Mouse (Mus musculus): ENCODE data around the gene Aass. TPM values are rescaled to one million over a fixed set of nuclear protein-coding genes. Genes with fewer than 3 reads are reported as not detected.
"Not testable (repeated sequence)": the region's sequence is repeated elsewhere in the genome, so short reads cannot be mapped to it uniquely, and the experiment has no call there.

Gene Aass
- polyA plus RNA-seq, 1 experiment from 2014 or later, result 0.57 TPM

DNA sequence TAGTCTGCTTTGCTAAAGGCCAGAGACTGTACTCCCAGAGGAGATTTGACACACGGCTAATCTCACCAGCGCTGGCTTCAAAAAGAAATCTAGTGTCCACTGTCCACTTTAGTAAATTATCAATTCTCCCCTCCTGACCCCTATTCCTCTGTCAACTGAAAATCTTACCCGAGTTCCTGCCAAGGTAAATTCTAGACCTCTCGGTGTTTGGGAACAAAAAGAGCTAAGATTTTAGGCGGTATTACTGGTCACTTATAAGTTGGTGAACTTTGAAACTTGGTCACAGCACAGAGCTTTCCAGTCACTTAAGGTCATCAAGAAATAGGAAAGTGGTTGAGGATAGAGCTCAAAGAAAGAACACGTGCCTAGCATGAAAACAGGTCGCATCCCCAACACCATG lies 6.1 kb downstream of the Aass start:
- H3K27me3 ChIP-seq (ENCODE audit: control insufficient read depth, insufficient read depth, low read length), result no peaks in the 10 kb centered on the region
- H3K4me1 ChIP-seq (ENCODE audit: control insufficient read depth, insufficient read depth, low read length), result no peaks in the 10 kb centered on the region
- 84% methylated on average over 7 of the region's 7 CpGs for WGBS
- no peak for ATAC-seq (ENCODE audit: low FRiP score, low TSS enrichment)
- no peak overlapping the region for H3K27ac ChIP-seq (replicated peaks; ENCODE audit: low read depth, low read length)
- no peaks in the 10 kb centered on the region for H3K9me3 ChIP-seq (ENCODE audit: control insufficient read depth, low read length)
- no peak overlapping the region for H3K4me3 ChIP-seq (replicated peaks; ENCODE audit: low read depth, low read length)
- H3K9ac ChIP-seq (replicated peaks; ENCODE audit: low read length), result no peak overlapping the region
- no peaks in the 10 kb centered on the region for H3K36me3 ChIP-seq (ENCODE audit: control insufficient read depth, insufficient read depth, low read length)
- DNase-seq, result no peak
- no peak overlapping the region for H3K4me2 ChIP-seq (ENCODE audit: low read length)

DNA sequence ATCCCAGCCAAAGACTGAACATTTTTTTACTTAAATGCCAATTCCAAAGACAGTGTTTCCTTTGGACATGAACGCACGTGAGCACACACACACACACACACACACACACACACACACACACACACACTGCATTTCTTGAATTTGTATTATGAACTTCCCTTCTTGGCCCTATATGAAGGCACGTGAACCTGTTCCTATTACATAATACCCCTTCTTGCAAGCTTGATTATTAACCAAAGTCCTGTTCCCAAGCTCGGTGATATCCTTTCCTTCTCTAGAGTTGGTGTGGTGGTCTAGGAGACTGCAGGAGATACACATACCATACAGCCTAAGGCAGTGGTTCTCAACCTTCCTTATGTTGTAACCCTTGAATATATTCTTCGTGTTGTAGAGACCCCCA lies 7.0 kb downstream of the Aass start:
- Histone ChIP-seq H3K36me3 (ENCODE audit: control insufficient read depth, insufficient read depth, low read length) (no peaks in the 10 kb centered on the region), H3K27ac (replicated peaks; ENCODE audit: low read depth, low read length) (no peak overlapping the region), H3K9ac (replicated peaks; ENCODE audit: low read length) (no peak overlapping the region), H3K9me3 (ENCODE audit: control insufficient read depth, low read length) (no peaks in the 10 kb centered on the region), H3K27me3 (ENCODE audit: control insufficient read depth, insufficient read depth, low read length) (no peaks in the 10 kb centered on the region), H3K4me1 (ENCODE audit: control insufficient read depth, insufficient read depth, low read length) (no peaks in the 10 kb centered on the region), H3K4me3 (replicated peaks; ENCODE audit: low read depth, low read length) (no peak overlapping the region), H3K4me2 (ENCODE audit: low read length) (no peak overlapping the region)
- no peak for DNase-seq
- 96% methylated on average over 5 of the region's 5 CpGs for WGBS
- ATAC-seq (ENCODE audit: low FRiP score, low TSS enrichment), result no peak

DNA sequence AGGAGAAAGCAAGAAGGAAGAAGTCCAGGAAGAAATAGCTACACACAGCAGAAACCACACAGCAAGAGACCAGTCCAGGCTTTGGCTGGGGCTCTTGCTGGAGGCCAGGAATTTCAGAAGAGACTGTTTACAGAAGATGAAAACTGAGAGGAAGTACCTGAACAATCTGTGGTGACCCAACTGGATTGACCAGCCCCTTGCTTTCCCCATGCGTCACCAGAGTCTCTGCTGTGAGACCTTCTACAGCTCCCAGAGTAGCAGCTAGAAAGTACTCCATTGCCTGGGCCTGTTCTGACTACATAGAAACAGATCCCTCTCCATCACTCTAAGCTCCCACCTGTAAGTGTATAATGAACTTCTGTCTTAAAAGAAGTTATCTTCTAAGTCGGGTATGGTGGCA lies 8.0 kb downstream of the Aass start:
- ATAC-seq (ENCODE audit: low FRiP score, low TSS enrichment) (no peak), DNase-seq (no peak)
- 77% methylated on average over 2 of the region's 2 CpGs for WGBS
- Histone ChIP-seq H3K36me3 (ENCODE audit: control insufficient read depth, insufficient read depth, low read length) (no peaks in the 10 kb centered on the region), H3K9ac (replicated peaks; ENCODE audit: low read length) (no peak overlapping the region), H3K4me3 (replicated peaks; ENCODE audit: low read depth, low read length) (no peak overlapping the region), H3K4me1 (ENCODE audit: control insufficient read depth, insufficient read depth, low read length) (no peaks in the 10 kb centered on the region), H3K4me2 (ENCODE audit: low read length) (no peak overlapping the region), H3K9me3 (ENCODE audit: control insufficient read depth, low read length) (no peaks in the 10 kb centered on the region), H3K27me3 (ENCODE audit: control insufficient read depth, insufficient read depth, low read length) (no peaks in the 10 kb centered on the region), H3K27ac (replicated peaks; ENCODE audit: low read depth, low read length) (no peak overlapping the region)

DNA sequence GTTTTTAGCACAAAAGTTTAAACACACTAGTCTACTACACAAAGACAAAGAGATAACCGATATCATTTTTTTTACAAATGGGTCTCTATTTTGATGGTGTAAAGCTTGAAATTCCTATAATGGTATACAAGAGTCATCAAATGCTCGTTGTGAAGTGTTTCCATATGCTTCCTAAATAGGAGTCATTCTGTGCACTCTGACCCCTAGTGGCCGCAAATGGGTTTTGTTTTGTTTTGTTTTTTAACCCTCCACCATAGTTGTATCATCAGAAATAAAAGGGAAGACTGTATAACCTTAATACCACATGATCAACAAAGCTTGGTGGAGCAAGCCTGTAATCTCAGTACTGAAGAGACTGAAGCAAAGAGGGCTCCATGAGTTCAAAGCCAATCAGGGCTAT lies 9.9 kb downstream of the Aass start:
- no peaks in the 10 kb centered on the region for H3K36me3 ChIP-seq (ENCODE audit: control insufficient read depth, insufficient read depth, low read length)
- no peak overlapping the region for H3K9ac ChIP-seq (replicated peaks; ENCODE audit: low read length)
- 0 out of 2 replicates have a peak, but pooled peaks have one; percentile 10 for ATAC-seq (ENCODE audit: low FRiP score, low TSS enrichment)
- no peak overlapping the region for H3K4me3 ChIP-seq (replicated peaks; ENCODE audit: low read depth, low read length)
- no peak overlapping the region for H3K4me2 ChIP-seq (ENCODE audit: low read length)
- no peaks in the 10 kb centered on the region for H3K27me3 ChIP-seq (ENCODE audit: control insufficient read depth, insufficient read depth, low read length)
- peak; percentile 45 for DNase-seq
- WGBS, result 43% methylated on average over 3 of the region's 3 CpGs
- no peaks in the 10 kb centered on the region for H3K4me1 ChIP-seq (ENCODE audit: control insufficient read depth, insufficient read depth, low read length)
- no peak overlapping the region for H3K27ac ChIP-seq (replicated peaks; ENCODE audit: low read depth, low read length)
- no peaks in the 10 kb centered on the region for H3K9me3 ChIP-seq (ENCODE audit: control insufficient read depth, low read length)

- Histone ChIP-seq H3K9me3 (ENCODE audit: control insufficient read depth, low read length) (no peaks in the 10 kb centered on the region), H3K27me3 (ENCODE audit: control insufficient read depth, insufficient read depth, low read length) (no peaks in the 10 kb centered on the region), H3K4me3 (replicated peaks; ENCODE audit: low read depth, low read length) (no peak overlapping the region), H3K27ac (replicated peaks; ENCODE audit: low read depth, low read length) (no peak overlapping the region), H3K9ac (replicated peaks; ENCODE audit: low read length) (no peak overlapping the region), H3K4me1 (ENCODE audit: control insufficient read depth, insufficient read depth, low read length) (no peaks in the 10 kb centered on the region), H3K4me2 (ENCODE audit: low read length) (no peak overlapping the region), H3K36me3 (ENCODE audit: control insufficient read depth, insufficient read depth, low read length) (no peaks in the 10 kb centered on the region)
- WGBS, result 84% methylated on average over 6 of the region's 6 CpGs
- DNase-seq, result no peak
- ATAC-seq (ENCODE audit: low FRiP score, low TSS enrichment), result no peak
Measured at GRCm38 (mm10) chr6:23114781-23115180, 18.0 kb downstream of the Aass start.

DNA sequence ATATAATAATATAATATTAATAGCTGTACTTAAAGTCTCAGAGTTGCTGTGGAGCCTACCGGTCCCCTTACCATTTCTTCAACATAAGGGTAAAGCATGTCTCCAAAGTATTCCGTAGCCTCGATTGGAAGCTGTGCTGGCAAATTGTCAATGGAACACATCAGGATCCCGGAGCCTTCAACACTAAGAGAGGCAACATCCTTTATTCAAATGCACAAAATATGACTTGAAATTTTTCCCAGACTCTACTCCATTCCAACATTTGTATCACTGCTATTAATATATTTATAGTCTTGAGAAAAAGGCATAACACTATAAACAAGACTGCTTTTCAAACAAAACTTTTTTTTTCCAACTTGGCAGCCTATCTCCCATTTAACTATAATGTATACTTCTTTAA lies 25.7 kb downstream of the Aass start:
- 96% methylated on average over 4 of the region's 4 CpGs for WGBS
- Histone ChIP-seq H3K9me3 (ENCODE audit: control insufficient read depth, low read length) (no peaks in the 10 kb centered on the region), H3K4me1 (ENCODE audit: control insufficient read depth, insufficient read depth, low read length) (no peaks in the 10 kb centered on the region), H3K9ac (replicated peaks; ENCODE audit: low read length) (no peak overlapping the region), H3K27ac (replicated peaks; ENCODE audit: low read depth, low read length) (no peak overlapping the region), H3K4me3 (replicated peaks; ENCODE audit: low read depth, low read length) (no peak overlapping the region), H3K4me2 (ENCODE audit: low read length) (no peak overlapping the region), H3K36me3 (ENCODE audit: control insufficient read depth, insufficient read depth, low read length) (no peaks in the 10 kb centered on the region), H3K27me3 (ENCODE audit: control insufficient read depth, insufficient read depth, low read length) (no peaks in the 10 kb centered on the region)
- no peak for DNase-seq
- ATAC-seq (ENCODE audit: low FRiP score, low TSS enrichment), result no peak

DNA sequence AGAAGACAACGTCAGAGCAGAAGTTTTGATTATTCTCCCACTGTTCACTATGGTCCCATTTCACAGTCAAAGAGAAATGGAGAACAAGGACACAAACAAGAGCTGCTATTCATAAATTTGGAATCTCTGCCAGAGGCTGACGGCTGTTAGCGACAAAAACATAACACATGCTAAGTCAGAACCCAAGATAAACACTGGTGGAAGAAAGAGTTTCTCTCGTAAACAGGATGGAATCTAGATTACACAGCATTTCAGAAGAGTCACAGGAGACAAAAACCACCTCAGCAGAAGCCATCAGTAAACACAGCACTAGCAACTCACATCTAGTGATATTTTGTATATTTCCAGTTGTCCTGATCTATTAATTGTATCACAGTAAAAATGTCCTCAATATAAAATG lies 26.4 kb downstream of the Aass start:
- DNase-seq (no peak), ATAC-seq (ENCODE audit: low FRiP score, low TSS enrichment) (no peak)
- Histone ChIP-seq H3K9ac (replicated peaks; ENCODE audit: low read length) (no peak overlapping the region), H3K4me1 (ENCODE audit: control insufficient read depth, insufficient read depth, low read length) (no peaks in the 10 kb centered on the region), H3K27me3 (ENCODE audit: control insufficient read depth, insufficient read depth, low read length) (no peaks in the 10 kb centered on the region), H3K27ac (replicated peaks; ENCODE audit: low read depth, low read length) (no peak overlapping the region), H3K4me3 (replicated peaks; ENCODE audit: low read depth, low read length) (no peak overlapping the region), H3K4me2 (ENCODE audit: low read length) (no peak overlapping the region), H3K36me3 (ENCODE audit: control insufficient read depth, insufficient read depth, low read length) (no peaks in the 10 kb centered on the region), H3K9me3 (ENCODE audit: control insufficient read depth, low read length) (no peaks in the 10 kb centered on the region)
- 85% methylated on average over 4 of the region's 4 CpGs for WGBS

GRCm38 (mm10) chr6:23090346-23091055 lies 42.3 kb downstream of the Aass start:
- not testable (repeated sequence) for ATAC-seq (ENCODE audit: low FRiP score, low TSS enrichment); H3K4me3 ChIP-seq (replicated peaks; ENCODE audit: low read depth, low read length); H3K27me3 ChIP-seq (ENCODE audit: control insufficient read depth, insufficient read depth, low read length); DNase-seq; H3K36me3 ChIP-seq (ENCODE audit: control insufficient read depth, insufficient read depth, low read length); H3K4me2 ChIP-seq (ENCODE audit: low read length); H3K27ac ChIP-seq (replicated peaks; ENCODE audit: low read depth, low read length); H3K9me3 ChIP-seq (ENCODE audit: control insufficient read depth, low read length); H3K4me1 ChIP-seq (ENCODE audit: control insufficient read depth, insufficient read depth, low read length); H3K9ac ChIP-seq (replicated peaks; ENCODE audit: low read length)
- WGBS, result 93% methylated on average over 11 of the region's 11 CpGs

DNA sequence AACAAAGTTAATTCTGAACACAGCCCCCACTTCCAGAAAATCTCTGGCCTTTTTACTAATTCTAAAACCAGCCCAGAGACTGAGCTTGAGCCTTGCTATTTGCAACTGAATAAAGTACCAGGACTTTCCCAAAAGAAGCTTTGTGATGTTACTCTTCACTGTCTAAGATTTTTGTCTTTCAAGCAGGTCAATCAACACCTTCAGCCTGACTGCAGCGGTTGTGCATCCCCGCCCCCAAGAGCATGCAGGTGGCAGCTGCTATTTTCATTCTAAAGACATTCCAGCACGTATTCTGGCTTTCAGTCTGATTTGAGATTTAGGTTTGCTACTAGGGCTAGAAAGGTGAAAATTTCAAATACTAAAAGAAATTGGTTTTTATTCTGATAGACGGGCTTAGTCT lies 43.5 kb downstream of the Aass start:
- not testable (repeated sequence) for H3K9ac ChIP-seq (replicated peaks; ENCODE audit: low read length); H3K4me2 ChIP-seq (ENCODE audit: low read length); H3K4me1 ChIP-seq (ENCODE audit: control insufficient read depth, insufficient read depth, low read length); ATAC-seq (ENCODE audit: low FRiP score, low TSS enrichment); DNase-seq; H3K36me3 ChIP-seq (ENCODE audit: control insufficient read depth, insufficient read depth, low read length); H3K4me3 ChIP-seq (replicated peaks; ENCODE audit: low read depth, low read length); H3K9me3 ChIP-seq (ENCODE audit: control insufficient read depth, low read length); H3K27me3 ChIP-seq (ENCODE audit: control insufficient read depth, insufficient read depth, low read length); H3K27ac ChIP-seq (replicated peaks; ENCODE audit: low read depth, low read length)
- WGBS, result 75% methylated on average over 4 of the region's 4 CpGs

Data from midbrain, embryonic 14.5 days (tissue).